Mouse (Mus musculus) adrenal gland, adult (tissue): ENCODE data around the gene Agrn.
"Not testable (repeated sequence)": the region's sequence is repeated elsewhere in the genome, so short reads cannot be mapped to it uniquely, and the experiment has no call there.

Source experiments
- DNase-seq, 2 experiments: peaks; one replicate each; pipeline ENCODE4 v3.0.0; 2022 to 2023; ENCODE audit warnings: low spot score in 1 of 2; ENCODE audit not compliant: inconsistent age in 2 of 2

The Agrn gene

DNA sequence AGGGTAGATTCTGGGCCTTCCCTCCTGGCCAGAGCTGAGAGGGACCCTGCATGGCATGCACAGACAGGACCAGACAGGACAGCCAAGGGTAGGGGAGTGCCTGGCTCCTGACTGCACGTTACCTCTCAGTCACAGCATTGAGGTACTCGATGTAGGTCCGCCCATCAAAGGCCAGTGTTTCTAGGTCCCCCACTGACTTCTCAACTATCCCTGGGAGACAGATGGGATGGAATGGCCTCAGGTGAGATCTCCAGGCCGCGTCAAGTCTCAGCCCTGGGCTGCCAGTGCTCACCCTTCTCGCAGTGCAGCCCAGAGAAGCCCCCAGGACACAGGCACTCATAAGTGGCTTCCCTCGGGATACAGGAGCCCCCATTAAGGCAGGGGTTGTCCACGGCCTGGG is 28.7 kb downstream of the Agrn start:
- no peak for DNase-seq

DNA sequence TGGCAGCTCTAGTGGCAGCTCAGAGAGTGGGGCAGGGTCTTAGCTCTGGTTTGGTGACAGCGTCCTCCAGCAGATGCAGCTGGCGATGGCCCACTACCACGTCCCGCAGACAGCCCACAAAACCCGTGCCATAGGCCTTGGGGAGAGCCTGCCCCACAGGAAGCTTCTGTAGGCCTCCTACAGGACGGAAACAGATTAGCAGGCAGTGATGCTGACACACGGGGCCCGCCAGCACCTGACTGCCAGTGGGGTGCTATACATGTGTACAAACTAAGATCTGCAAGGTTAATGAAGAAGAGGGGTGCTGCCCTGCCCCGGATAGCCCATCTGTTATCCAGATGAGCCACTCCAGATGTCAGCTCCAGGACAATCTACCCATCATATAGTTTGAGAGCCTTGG is 30.8 kb downstream of the Agrn start:
- DNase-seq: peak in 1 of 2 experiments; percentile 12

DNA sequence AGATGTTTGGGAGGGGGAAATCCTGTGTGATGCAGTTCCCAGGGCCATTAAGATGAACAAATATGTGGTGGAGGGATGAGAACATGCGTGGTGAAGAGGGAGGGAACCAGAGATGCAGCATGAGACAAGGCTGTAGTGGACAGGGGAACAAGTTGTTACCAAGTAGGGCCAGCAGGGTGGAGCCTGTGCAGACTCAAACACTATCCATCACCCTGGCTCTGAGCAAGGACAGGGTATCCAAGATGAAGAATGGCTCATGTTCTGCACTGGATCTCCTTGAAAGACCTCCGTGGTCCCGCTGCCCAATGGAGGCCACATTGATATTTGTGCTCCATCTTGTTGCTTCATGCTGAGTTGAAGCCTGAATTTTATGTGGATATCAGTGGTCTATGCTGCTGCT is 42.5 kb downstream of the Agrn start:
- DNase-seq: peak in 1 of 2 experiments; percentile 10

DNA sequence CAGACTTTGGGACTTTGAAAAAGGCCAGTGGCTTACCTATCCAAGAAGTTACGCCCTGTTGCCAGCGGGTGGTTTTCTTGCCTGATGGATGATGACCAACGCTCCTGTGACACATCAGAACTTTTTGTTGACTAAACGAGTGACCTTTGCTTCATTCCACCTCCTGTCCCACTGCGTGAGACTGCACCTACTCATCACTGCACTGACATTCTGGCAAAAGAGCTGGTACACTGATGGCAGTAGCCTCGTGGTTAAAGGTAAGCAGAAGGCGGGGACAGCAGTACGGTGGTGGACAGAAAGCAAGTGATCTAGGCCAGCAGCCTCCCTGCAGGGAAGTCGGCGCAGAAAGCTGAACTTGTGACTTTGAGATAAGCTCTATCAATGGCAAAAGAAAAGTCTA is 46.4 kb downstream of the Agrn start:
- not testable (repeated sequence) for DNase-seq

DNA sequence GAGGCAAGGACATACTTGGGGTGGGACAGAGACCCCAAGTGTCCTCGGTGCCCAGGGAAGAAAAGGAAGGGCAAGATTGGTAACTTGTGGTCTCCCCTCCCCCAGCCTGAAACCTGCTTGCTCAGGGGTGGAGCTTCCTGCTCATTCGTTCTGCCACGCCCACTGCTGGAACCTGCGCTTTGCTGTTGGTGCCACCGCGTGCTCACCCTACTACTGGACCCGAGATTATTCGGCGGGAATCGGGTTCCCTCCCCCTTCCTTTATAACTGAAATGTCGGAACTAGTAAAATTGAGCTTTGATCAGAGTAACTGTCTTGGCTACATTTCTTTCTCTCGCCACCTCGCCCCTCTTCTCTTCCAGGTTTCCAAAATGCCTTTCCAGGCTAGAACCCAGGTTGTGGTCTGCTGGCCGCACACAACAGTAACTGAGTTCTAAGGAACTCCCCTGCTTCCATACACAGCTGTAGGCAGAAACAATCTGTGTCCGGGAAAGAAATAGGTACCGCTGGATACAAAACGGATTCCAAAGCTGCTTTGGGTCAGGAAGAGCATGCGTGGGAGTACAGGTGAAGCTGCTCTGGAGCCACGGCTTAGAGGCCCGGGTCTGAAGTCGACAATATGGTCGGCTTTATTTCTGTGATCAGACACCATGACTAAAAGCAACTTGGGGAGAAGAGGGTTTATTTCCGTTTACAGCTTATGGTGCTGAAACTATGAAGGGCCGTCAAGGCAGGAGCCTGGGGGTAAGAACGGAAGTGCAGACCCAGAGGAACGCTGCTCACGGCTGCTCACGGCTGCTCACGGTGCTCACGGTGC is 60.8 kb downstream of the Agrn start:
- no peak for DNase-seq

DNA sequence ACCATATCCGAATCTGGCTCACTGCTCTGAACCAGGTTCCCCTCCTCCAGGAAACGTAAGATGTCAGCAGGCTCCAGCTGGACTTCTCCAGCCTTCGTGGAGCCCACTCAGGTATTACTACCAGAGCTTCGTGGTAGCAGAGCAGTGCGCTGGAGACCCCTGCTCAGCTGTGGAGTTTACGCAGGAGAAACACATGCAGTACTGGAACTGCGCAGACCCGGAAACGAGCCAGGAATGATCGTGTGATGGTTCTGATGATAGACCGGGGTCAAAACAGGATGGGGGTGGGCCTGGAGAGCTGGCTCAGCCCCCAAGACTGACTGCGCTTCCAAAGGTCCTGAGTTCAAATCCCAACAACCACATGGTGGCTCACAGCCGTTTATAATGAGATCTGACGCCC is 61.5 kb downstream of the Agrn start:
- DNase-seq: no peak

DNA sequence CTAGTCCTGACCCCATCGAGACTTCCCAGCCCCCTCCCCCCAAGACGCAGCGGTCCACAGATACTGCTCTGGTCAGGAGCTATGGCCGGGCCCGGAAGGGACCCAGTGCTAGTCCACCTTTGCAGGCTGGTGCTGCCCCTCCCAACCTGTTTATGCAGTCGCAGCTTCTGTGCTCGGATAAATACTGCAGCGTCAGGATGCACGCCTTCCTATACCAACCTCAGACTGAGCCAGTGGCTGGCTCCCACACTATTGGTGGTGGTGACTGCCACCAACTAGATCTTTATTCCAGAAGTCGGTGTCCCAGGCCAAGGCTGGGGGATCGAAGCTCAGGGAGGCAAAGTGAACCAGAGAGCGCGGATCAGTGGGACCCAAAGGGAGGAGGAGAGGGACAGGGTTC is 62.2 kb downstream of the Agrn start:
- no peak for DNase-seq

DNA sequence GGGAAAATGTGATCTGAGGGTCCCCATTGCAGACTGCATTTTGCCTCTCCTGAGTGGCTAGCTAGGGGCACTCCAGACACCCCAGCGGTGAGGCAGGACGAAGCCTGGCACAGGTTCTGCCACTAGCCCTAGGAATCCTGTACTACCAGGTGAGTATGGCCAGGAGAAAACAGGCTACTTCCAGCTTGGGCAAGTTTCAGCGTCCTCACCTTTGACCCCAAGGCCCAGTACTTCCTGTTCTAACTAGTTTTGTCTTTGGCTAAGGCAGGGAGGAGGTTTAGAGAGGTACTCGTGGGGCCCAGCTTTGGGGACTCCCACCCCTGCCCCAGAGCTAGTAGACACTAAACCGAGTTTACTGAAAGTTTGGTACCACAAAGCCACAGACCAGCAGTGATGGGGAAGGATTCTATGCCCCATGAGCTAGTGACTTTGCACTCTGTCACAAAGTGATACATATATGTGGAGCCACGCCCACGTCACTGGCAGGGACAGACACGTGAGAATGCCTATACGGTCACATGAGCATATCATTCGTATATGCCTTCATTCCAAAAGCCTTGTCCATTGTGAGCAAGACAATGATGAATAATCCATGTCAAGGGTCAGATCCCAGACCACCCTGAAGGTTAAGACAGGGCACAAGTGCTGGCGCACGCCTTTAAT is 63.2 kb downstream of the Agrn start:
- DNase-seq: no peak

DNA sequence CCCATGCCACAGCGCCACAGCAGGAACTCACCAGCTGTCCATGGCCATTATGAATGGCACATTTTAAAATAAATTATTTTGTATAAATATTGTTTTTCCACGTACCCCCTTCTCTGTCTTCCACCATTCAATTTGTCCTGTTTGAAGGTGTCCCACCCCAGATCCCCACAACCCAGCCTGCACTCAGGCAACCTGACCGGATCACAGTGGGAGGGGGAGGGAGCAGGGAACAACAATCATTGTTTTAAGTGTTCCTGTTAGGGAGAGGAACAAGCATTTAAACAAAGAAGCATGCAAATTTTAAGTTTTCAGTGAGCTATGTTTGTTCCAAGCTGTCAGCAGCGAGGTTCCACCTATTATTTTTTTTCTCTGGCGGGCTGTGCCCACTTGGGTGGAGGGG is 64.0 kb downstream of the Agrn start:
- no peak for DNase-seq

DNA sequence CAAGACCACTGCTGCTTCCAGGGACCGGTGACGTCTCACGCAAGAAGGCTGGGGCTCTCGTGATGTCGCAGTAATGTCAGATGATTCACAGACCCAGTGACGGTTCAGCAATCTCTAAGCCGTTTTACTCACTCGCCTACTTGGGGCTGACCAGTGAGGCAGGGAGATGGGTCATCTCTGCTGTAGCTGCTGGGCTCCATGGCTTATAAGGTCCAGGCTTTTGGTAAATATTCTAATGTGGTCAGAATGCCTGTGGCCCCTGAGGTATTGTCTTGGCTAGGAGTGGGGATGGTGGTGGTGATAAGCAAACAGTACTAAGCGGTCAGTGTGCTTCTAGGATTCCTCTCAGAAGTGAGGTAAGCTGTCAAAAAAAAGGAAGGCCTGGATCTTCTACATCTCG is 66.3 kb downstream of the Agrn start:
- DNase-seq: no peak

DNA sequence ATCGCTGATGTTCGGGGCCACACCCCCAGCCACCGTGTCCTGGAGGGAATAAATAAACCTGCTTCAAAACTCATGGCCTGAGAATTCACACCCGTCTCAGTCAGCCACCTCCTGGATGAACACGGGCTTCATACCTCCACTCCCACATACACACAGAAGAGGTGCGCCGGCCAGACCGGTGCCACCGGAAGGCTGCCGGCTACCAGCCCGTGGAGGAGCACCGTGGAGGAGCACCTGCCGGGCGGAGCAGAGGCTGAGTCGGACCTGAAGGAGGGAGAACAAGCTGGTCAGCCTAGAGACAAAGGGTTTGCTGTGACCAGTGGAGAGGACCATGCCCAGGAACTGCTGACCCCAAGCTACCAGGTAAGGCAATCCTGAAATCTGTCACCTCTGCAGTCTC is 66.9 kb downstream of the Agrn start, which contains the start of gene Rnf223:
Gene Rnf223, plus strand, starts transcription at position 78 of the 400 bp plus-strand sequence.
- no peak for DNase-seq

DNA sequence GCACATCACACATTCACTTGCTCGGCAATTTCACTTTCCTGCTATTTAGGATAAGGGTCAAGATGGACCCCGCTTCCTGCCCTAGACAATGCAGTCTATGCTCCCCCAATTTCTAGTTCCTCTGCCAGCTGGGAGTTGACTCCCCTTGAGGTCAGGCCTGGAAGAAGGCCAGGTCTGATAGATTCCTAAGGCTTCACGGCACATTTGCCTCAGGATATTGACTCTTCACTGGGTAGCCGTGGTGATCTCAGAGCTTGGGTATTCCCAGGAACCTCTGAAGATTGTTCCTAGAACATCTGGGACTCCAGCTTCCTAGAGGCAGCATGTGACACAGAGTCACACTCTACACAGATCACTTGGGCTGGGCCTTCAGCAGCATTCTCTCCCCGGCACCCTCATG is 68.5 kb downstream of the Agrn start:
- no peak for DNase-seq

DNA sequence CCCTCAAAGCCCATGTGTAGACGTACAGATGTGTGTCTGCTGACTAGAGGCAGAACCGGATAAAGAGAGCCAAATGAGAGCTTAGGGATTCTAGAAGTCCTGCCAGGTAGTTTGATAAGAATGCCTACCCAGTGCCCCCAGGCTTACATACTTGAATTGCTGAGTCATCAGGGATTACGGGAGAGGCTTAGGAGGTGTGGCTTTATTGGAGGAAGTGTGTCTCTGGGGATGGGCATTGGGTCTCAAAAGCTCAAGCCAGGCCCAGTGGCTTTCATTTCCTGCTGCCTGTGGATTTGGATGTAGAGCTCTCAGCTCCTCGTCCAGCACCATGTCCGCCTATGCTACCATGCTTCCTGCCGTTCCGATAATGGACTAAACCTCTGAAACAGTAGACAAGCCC is 70.4 kb downstream of the Agrn start:
- DNase-seq: no peak

DNA sequence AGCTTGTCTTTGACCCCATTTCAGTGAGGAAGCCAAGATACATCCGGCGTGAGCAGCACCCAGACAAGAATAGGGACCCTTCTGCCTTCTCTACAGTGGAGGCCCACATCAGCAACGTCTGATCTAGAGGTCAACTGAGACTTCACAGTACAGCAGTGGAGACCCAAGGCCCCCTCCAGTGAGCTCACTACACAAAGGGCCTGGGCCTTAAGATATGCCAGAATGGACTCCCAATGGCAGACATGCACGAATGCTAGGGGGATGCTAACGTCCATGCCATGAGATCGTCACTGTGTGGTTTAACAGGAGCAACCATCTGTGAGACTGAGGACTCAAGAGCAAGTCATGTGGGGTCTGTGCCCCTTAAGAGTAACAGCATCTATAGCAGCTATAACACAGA is 71.9 kb downstream of the Agrn start:
- DNase-seq: no peak

DNA sequence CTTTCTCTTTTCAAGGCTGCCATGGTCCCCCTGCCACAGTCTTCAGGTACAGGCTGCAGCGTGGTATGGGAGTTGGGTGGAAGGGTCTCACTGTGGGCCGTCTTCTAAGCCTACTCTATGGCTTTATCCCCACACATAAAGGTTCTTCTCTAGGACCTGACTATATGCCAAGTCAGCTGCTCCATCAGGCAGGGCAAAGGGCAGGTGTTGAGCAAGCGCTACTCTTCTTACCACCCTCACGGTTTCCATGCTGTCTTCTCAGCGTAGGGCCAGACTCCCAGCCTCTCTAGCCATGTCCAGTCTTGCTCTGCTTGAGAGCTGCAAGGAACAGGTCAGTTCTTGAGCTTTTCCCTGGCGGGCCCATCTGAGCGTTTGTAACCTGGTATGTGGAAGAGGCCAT is 73.2 kb downstream of the Agrn start:
- DNase-seq: no peak
